8 mouse cellular contexts compared by ENCODE assay signal in the genomic region with DNA sequence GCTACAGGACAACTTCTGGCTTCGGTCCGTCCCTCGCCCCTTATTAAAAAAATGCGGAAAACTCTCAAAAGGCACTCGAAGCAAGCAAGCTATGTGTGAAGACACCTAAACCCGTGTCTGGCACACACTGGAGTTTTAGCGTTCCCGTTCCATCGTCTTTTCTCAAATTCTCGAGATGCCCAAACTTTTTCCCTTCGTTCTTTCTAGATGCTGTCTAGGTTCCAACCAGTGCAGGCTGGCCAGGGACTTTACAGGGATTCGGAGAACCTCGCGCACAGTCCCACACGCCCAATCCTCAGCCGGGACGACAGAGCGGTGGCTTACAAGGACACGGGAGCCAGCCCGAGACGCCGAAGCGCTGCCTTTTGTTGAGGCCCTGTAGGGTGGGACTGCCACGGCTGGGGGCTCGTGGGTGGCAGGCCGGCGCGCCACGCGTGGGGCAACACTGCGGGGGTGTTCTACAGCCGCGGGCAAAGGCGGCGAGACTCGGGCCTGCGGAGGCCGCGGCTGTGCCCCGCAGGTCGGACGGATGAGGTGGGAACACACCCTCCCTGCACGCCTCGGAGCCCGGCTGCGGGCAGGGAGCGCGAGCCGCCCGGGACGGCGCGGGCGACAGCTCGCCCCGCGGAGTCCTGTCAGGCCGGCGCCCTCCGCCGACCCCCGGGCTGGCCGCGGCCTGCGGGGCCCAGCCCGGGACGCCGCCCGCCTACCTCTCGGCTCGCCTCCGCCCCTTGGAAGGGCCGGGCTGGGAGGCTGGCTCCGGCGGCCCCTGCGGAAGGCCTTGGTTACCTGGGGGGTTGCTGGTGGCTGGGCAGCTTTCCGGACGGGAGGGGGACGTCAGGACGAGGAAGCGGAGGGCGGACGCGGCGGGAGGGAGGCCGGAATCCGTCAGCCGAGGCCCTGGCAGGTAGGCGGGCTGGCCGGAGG. TPM values are rescaled to one million over a fixed set of nuclear protein-coding genes. Genes with fewer than 3 reads are reported as not detected.
DNase-seq lines count a peak whose midpoint lies in the region; ATAC-seq lines count a peak whose summit lies in the region.

No protein-coding gene starts in this region.

- peak overlapping the region; percentile 99 for H3K27ac ChIP-seq in embryonic facial prominence, embryonic 14.5 days (replicated peaks; ENCODE audit: low read depth, low read length)
- H3K27ac ChIP-seq in heart, embryonic 14.5 days (replicated peaks in 1 of 2; ENCODE audit: control insufficient read depth in 1 of 2, insufficient read depth in 1 of 2, low read depth in 2 of 2, low read length in 2 of 2): peak overlapping the region; percentile 93 to 99

- peak; percentile 80 for ATAC-seq in embryonic facial prominence, embryonic 14.5 days (ENCODE audit: low read depth)
- peak; percentile 77 for ATAC-seq in heart, embryonic 14.5 days (ENCODE audit: insufficient number of reproducible peaks, insufficient read depth, low FRiP score, low read depth)
- peak; percentile 14; the same call in 1 of the 2 replicates for ATAC-seq in neutrophil, adult 5-6 weeks (ENCODE audit: extremely low read depth, insufficient number of reproducible peaks, low FRiP score, poor library complexity, severe bottlenecking)

- H3K36me3 ChIP-seq in embryonic facial prominence, embryonic 14.5 days (ENCODE audit: control insufficient read depth, insufficient read depth, low read length): 0 out of 2 replicates have a peak, but pooled peaks cover 7% of the 10 kb centered on the region
- 0 out of 2 replicates have a peak, but pooled peaks cover 6% of the 10 kb centered on the region for H3K36me3 ChIP-seq in heart, embryonic 14.5 days (ENCODE audit: control insufficient read depth, insufficient read depth, low read length)

- H3K9me3 ChIP-seq in embryonic facial prominence, embryonic 14.5 days (ENCODE audit: control insufficient read depth, low read length): no peaks in the 10 kb centered on the region
- no peaks in the 10 kb centered on the region for H3K9me3 ChIP-seq in heart, embryonic 14.5 days (ENCODE audit: control insufficient read depth, low read length)

- under 1% methylated on average over 40 of the region's 90 CpGs for WGBS in embryonic facial prominence, embryonic 14.5 days
- WGBS in heart, embryonic 14.5 days: under 1% methylated on average over 87 of the region's 90 CpGs

- peak; percentile 28 to 30 for DNase-seq in CD8-positive naive resting alpha-beta T cell, adult 2 months (ENCODE audit: low read depth in 2 of 2, low spot score in 2 of 2)
- peak; percentile 64 for DNase-seq in adrenal gland, postnatal 10 days
- DNase-seq in embryonic facial prominence, embryonic 14.5 days (ENCODE audit: low spot score): peak; percentile 35
- peak; percentile 66 for DNase-seq in kidney, postnatal 10 days
- peak; percentile 32 to 44 for DNase-seq in lung, adult 18-20 months
- peak; percentile 68 for DNase-seq in thymus, postnatal 4 days

- peak overlapping the region; percentile 99 for H3K4me3 ChIP-seq in embryonic facial prominence, embryonic 14.5 days (ENCODE audit: low read depth, low read length)
- H3K4me3 ChIP-seq in heart, embryonic 14.5 days (ENCODE audit: control insufficient read depth in 1 of 2, insufficient read depth in 1 of 2, low read depth in 1 of 2, low read length in 2 of 2): peak overlapping the region; percentile 88 to 100

- peaks cover 16% of the 10 kb centered on the region for H3K4me1 ChIP-seq in embryonic facial prominence, embryonic 14.5 days (ENCODE audit: control insufficient read depth, insufficient read depth, low read length)
- H3K4me1 ChIP-seq in heart, embryonic 14.5 days (ENCODE audit: control insufficient read depth in 2 of 2, insufficient read depth in 2 of 2, low read length in 2 of 2): peaks cover 0 to 29% of the 10 kb centered on the region in 2 experiments; a peak in 3 of 4 replicates

- no peaks in the 10 kb centered on the region for H3K27me3 ChIP-seq in embryonic facial prominence, embryonic 14.5 days (replicated peaks; ENCODE audit: control insufficient read depth, insufficient read depth, low read length)
- no peaks in the 10 kb centered on the region for H3K27me3 ChIP-seq in heart, embryonic 14.5 days (ENCODE audit: control insufficient read depth, insufficient read depth, low read length)

- peak overlapping the region; percentile 100 for H3K9ac ChIP-seq in embryonic facial prominence, embryonic 14.5 days (ENCODE audit: low read depth, low read length)
- H3K9ac ChIP-seq in heart, embryonic 14.5 days (ENCODE audit: low read length): peak overlapping the region; percentile 100

- peak overlapping the region; percentile 79 for H3K4me2 ChIP-seq in embryonic facial prominence, embryonic 14.5 days (ENCODE audit: low read depth, low read length)
- peak overlapping the region; percentile 85 for H3K4me2 ChIP-seq in heart, embryonic 14.5 days (ENCODE audit: low read length)

RNA-seq across cellular contexts. Expression of a gene that starts 0.7 kb away (rescaled TPM):
- 100 to 1,000 TPM; 172 to 185 TPM for total RNA-seq in adrenal gland, postnatal 10 days (2021)
- 278 and 298 TPM in 2 replicates for polyA plus RNA-seq in embryonic facial prominence, embryonic 14.5 days (2014; fragmentation: Nextera tagmentation; extraction: Ambion mirVana)
- 251 and 262 TPM in 2 replicates for polyA plus RNA-seq in heart, embryonic 14.5 days (2014; fragmentation: Nextera tagmentation; extraction: Ambion mirVana)
- 215 and 295 TPM in 2 replicates for total RNA-seq in neutrophil, adult 5-6 weeks (2017)

RNA-seq across cellular contexts. Expression of a gene that starts 55.9 kb away (rescaled TPM):
- total RNA-seq in adrenal gland, postnatal 10 days (2021): 100 to 1,000 TPM; 161 to 192 TPM
- 359 and 397 TPM in 2 replicates for polyA plus RNA-seq in embryonic facial prominence, embryonic 14.5 days (2014; fragmentation: Nextera tagmentation; extraction: Ambion mirVana)
- polyA plus RNA-seq in heart, embryonic 14.5 days (2014; fragmentation: Nextera tagmentation; extraction: Ambion mirVana): 328 and 342 TPM in 2 replicates
- 187 and 197 TPM in 2 replicates for total RNA-seq in neutrophil, adult 5-6 weeks (2017)

Comparison
In these comparisons a context has a peak if more than half of its experiments do, and no peak if none do; other contexts are left out.
1. Peak in every context shown above with its lines: DNase-seq, ATAC-seq, H3K4me3 ChIP-seq and H3K27ac ChIP-seq.
2. ATAC-seq: peak in every context shown above with its lines; median percentile 80 in embryonic facial prominence, embryonic 14.5 days; 77 in heart, embryonic 14.5 days; 14 in neutrophil, adult 5-6 weeks.